Mouse (Mus musculus) limb, embryonic 14.5 days (tissue): Measurements from ENCODE around the gene Nepro. TPM values are rescaled to one million over a fixed set of nuclear protein-coding genes. Genes with fewer than 3 reads are reported as not detected.

Experiments used
- ATAC-seq: fragments of 200-750 bp; cut with Nextera tagmentation; 2 replicates; pipeline ENCODE4 v1.8.0; 2017; ENCODE audit warnings: low read depth, moderate number of reproducible peaks, moderate TSS enrichment; ENCODE audit not compliant: low FRiP score
- DNase-seq: peaks from one replicate; pipeline ENCODE4 v3.0.0-alpha.2; 2015; ENCODE audit warnings: low spot score
- H3K27ac ChIP-seq: fragments of 300-500 bp; sonication (generic); replicated peaks from 2 replicates; pipeline ENCODE4 v1.5.1; 2014; ENCODE audit warnings: low read depth, mild to moderate bottlenecking, low read length, moderate library complexity, mixed read lengths
- H3K27me3 ChIP-seq: fragments of 300-500 bp; sonication (generic); 2 replicates; pipeline ENCODE4 v1.6.1; 2014; ENCODE audit warnings: low read length, mixed read lengths; ENCODE audit not compliant: control insufficient read depth, insufficient read depth
- H3K36me3 ChIP-seq: fragments of 300-500 bp; sonication (generic); 2 replicates; pipeline ENCODE4 v1.6.1; 2014; ENCODE audit warnings: mild to moderate bottlenecking, low read length, moderate library complexity, mixed read lengths; ENCODE audit not compliant: control insufficient read depth, insufficient read depth
- H3K4me1 ChIP-seq: fragments of 300-500 bp; sonication (generic); 2 replicates; pipeline ENCODE4 v1.6.1; 2014; ENCODE audit warnings: antibody characterized with exemption, low read length, mixed read lengths; ENCODE audit not compliant: control insufficient read depth, insufficient read depth
- H3K4me2 ChIP-seq: fragments of 300-500 bp; sonication (generic); replicated peaks from 2 replicates; pipeline ENCODE4 v1.6.1; 2014; ENCODE audit warnings: low read depth, mild to moderate bottlenecking, low read length, moderate library complexity; ENCODE audit not compliant: severe bottlenecking
- H3K4me3 ChIP-seq: fragments of 300-500 bp; sonication (generic); replicated peaks from 2 replicates; pipeline ENCODE4 v1.5.1; 2014; ENCODE audit warnings: low read length
- H3K9ac ChIP-seq: fragments of 300-500 bp; sonication (generic); 2 replicates; pipeline ENCODE4 v1.6.1; 2014; ENCODE audit warnings: mild to moderate bottlenecking, low read depth, low read length, moderate library complexity; ENCODE audit not compliant: severe bottlenecking
- H3K9me3 ChIP-seq: fragments of 300-500 bp; sonication (generic); 2 replicates; pipeline ENCODE4 v1.6.1; 2016; ENCODE audit warnings: low read length; ENCODE audit not compliant: control insufficient read depth
- POLR2A ChIP-seq: fragments of 200-500 bp; IDR thresholded peaks from 2 replicates; pipeline ENCODE4 v1.8.0; 2012; ENCODE audit warnings: inconsistent platforms, mild to moderate bottlenecking, moderate library complexity, borderline replicate concordance; ENCODE audit not compliant: insufficient read depth, insufficient read length; ENCODE audit errors: extremely low read depth
- WGBS: fragments of 180-500 bp; shearing (Covaris S2); extraction: QIAGEN DNeasy Blood & Tissue Kit; methylation state at CpG from one replicate; pipeline ENCODE4 v1.1.7; 2014; 5-methylcytosine and 5-hydroxymethylcytosine counted together
- polyA plus RNA-seq, 2 experiments: library from polyadenylated mRNA; depleted of rRNA in 1 of 2; stranded (reverse) in 1 of 2; unstranded in 1 of 2; fragments of >200 nt; fragmentation: Nextera tagmentation in 1 of 2; extraction: Ambion mirVana in 1 of 2; gene quantifications; 2 replicates each; pipeline versions ENCODE4 v1.2.1 to v1.2.3; 2012 to 2014

Gene Nepro
- polyA plus RNA-seq, 2 experiments = 8.1 to 13.0 TPM

GRCm38 (mm10) chr16:44757700-44758099 lies 33.6 kb downstream of the Nepro start:
- ATAC-seq (no peak), DNase-seq (no peak)
- Histone ChIP-seq H3K27ac (no peak overlapping the region), H3K4me1 (no peaks in the 10 kb centered on the region), H3K4me2 (no peak overlapping the region), H3K9me3 (no peaks in the 10 kb centered on the region), H3K4me3 (no peak overlapping the region), H3K27me3 (no peaks in the 10 kb centered on the region), H3K9ac (no peak overlapping the region), H3K36me3 (no peaks in the 10 kb centered on the region)
- TF ChIP-seq POLR2A = no peak
- WGBS = 77% methylated on average over 8 of the region's 8 CpGs

- WGBS = 78% methylated on average over 1 of the region's 1 CpGs
- H3K4me2 ChIP-seq = no peak overlapping the region
- DNase-seq = no peak
- no peaks in the 10 kb centered on the region for H3K27me3 ChIP-seq
- ATAC-seq = no peak
- no peak overlapping the region for H3K27ac ChIP-seq
- no peaks in the 10 kb centered on the region for H3K4me1 ChIP-seq
- H3K4me3 ChIP-seq = no peak overlapping the region
- H3K9ac ChIP-seq = no peak overlapping the region
- no peaks in the 10 kb centered on the region for H3K36me3 ChIP-seq
- H3K9me3 ChIP-seq = no peaks in the 10 kb centered on the region
- TF ChIP-seq POLR2A = no peak
Observed at GRCm38 (mm10) chr16:44761811-44762210, 37.7 kb downstream of the Nepro start.

GRCm38 (mm10) chr16:44765555-44766319 lies 41.6 kb downstream of the Nepro start, which contains the start of gene Cd200r1:
Gene Cd200r1, plus strand, starts transcription at chr16:44765736.
- ATAC-seq = no peak
- WGBS = 77% methylated on average over 22 of the region's 22 CpGs
- no peak for TF ChIP-seq POLR2A
- Histone ChIP-seq H3K4me3 (no peak within 1 kb of the TSS), H3K9me3 (no peaks in the 10 kb centered on the region), H3K4me1 (no peaks in the 10 kb centered on the region), H3K27me3 (no peaks in the 10 kb centered on the region), H3K4me2 (no peak within 1 kb of the TSS), H3K27ac (no peak within 1 kb of the TSS), H3K36me3 (no peaks in the 10 kb centered on the region), H3K9ac (no peak within 1 kb of the TSS)
- DNase-seq = no peak

GRCm38 (mm10) chr16:44766320-44766892 lies 42.3 kb downstream of the Nepro start:
- 86% methylated on average over 9 of the region's 9 CpGs for WGBS
- Histone ChIP-seq H3K4me3 (no peak overlapping the region), H3K27ac (no peak overlapping the region), H3K27me3 (no peaks in the 10 kb centered on the region), H3K9me3 (no peaks in the 10 kb centered on the region), H3K4me2 (no peak overlapping the region), H3K9ac (no peak overlapping the region), H3K4me1 (no peaks in the 10 kb centered on the region), H3K36me3 (no peaks in the 10 kb centered on the region)
- TF ChIP-seq POLR2A = no peak
- ATAC-seq (no peak), DNase-seq (no peak)

GRCm38 (mm10) chr16:44767506-44767905 lies 43.4 kb downstream of the Nepro start:
- Histone ChIP-seq H3K27me3 (no peaks in the 10 kb centered on the region), H3K9ac (no peak overlapping the region), H3K4me1 (no peaks in the 10 kb centered on the region), H3K27ac (no peak overlapping the region), H3K9me3 (no peaks in the 10 kb centered on the region), H3K36me3 (no peaks in the 10 kb centered on the region), H3K4me3 (no peak overlapping the region), H3K4me2 (no peak overlapping the region)
- ATAC-seq (no peak), DNase-seq (no peak)
- TF ChIP-seq POLR2A = no peak
- WGBS = 80% methylated on average over 7 of the region's 7 CpGs
